Mouse (Mus musculus): ENCODE data around the gene Tmem163.

DNA sequence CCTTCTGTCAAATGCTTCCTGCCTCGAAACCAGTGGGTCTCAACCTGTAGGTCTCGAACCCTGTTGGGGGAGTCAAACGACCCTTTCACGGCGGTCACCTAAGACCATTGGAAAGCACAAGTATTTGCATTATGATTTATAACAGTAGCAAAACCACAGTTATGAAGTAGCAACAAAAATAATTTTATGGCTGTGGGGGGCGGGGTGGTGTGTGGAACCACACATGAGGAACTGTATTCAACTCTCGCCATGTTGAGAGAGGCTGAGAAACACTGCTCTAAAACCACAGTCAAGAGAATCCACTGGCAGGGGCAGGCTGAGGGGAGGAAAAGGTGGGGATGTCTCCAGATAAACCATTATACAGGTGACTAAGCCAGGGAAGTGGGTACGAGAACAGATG is 166.2 kb downstream of the Tmem163 start:
- TF ChIP-seq POLR2AphosphoS2 (IDR thresholded peaks at IDR 0.05; ENCODE audit: insufficient read length, low read depth) = no peak
- TF ChIP-seq POLR2A (IDR thresholded peaks at IDR 0.05; ENCODE audit: insufficient read length, low read depth) = no peak
- TF ChIP-seq MYOD1 (IDR thresholded peaks at IDR 0.05; ENCODE audit: control insufficient read depth in 1 of 3, insufficient read length in 2 of 3, low read depth in 2 of 3) = no peak
- TF ChIP-seq TCF12 (IDR thresholded peaks at IDR 0.05; ENCODE audit: insufficient read depth, poor library complexity, severe bottlenecking) = no peak
- TF ChIP-seq TCF3 (IDR thresholded peaks at IDR 0.05; ENCODE audit: insufficient read length, low read depth) = no peak
- TF ChIP-seq MAX (IDR thresholded peaks at IDR 0.05; ENCODE audit: low read depth) = no peak
- no peak for TF ChIP-seq USF1 (IDR thresholded peaks at IDR 0.05; ENCODE audit: low read depth)
- TF ChIP-seq CEBPB (IDR thresholded peaks at IDR 0.05; ENCODE audit: insufficient read depth, poor library complexity, severe bottlenecking) = no peak
- TF ChIP-seq SRF (IDR thresholded peaks at IDR 0.05; ENCODE audit: control insufficient read depth, insufficient read length, low read depth) = no peak
- no peak for TF ChIP-seq E2F4 (IDR thresholded peaks at IDR 0.05; ENCODE audit: insufficient read depth)
- no peak for TF ChIP-seq MYOG (IDR thresholded peaks at IDR 0.05; ENCODE audit: control insufficient read depth in 1 of 3, insufficient read depth in 1 of 3, insufficient read length in 2 of 3, low read depth in 2 of 3)
